Mouse (Mus musculus) heart, adult 8-10 months (tissue): ENCODE results near the gene Zmynd19. TPM values are rescaled to one million over a fixed set of nuclear protein-coding genes. Genes with fewer than 3 reads are reported as not detected.
"Not testable (repeated sequence)": the region's sequence is repeated elsewhere in the genome, so short reads cannot be mapped to it uniquely, and the experiment has no call there.

Source experiments
- DNase-seq: peaks from one replicate; pipeline ENCODE4 v3.0.0; 2022; ENCODE audit warnings: low spot score
- total RNA-seq, 4 experiments: library from RNA; stranded (reverse); gene quantifications; 2 replicates each; pipeline ENCODE4 v1.2.4; 2022

The Zmynd19 gene
- total RNA-seq, 4 experiments from 2014 or later: 14.9 to 17.6 (median 17.1) TPM

- no peak for DNase-seq
Measured at GRCm38 (mm10) chr2:24942092-24942491, 7.5 kb upstream of the Zmynd19 start.

- not testable (repeated sequence) for DNase-seq
Measured at GRCm38 (mm10) chr2:24944304-24944703, 5.3 kb upstream of the Zmynd19 start.

DNA sequence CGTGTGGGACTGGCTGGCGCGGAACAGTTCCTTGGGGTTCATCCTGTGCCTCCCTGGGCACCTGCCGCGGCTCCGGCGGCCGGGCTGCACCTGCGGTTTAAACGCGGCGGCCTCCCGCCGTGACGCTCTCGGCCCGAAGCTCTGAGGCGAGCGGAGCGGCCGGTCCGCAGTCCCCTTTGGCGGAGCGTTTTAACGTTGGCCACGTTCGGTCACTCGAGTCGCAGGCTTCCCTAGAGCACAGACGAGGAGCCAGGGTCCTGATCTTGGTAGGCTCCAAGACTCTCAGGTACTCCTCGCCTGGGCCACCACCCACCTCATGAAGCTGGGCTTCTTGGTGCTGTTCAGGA, 570 bp downstream of the Zmynd19 start:
- no peak for DNase-seq

GRCm38 (mm10) chr2:24952537-24953055, 3.0 kb downstream of the Zmynd19 start:
- DNase-seq: no peak

DNA sequence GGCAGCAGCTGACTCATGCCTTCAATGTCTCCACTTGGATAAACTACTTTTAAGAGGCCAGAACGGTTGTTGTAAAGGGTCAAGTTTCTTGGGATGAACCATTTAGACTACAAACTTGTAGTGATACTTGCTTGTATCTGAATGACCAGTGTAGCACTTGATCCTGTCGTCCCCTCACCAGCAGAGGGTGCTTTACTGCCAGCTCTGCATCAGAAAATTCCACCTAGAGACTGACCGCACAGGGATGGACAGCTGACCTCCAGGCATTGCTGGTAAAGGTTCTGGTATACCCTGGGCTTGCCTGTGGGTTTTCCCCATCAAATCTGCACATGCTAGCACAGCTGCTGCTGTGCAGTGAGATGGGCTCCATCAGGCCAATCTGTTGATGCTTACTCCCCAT, 11.3 kb downstream of the Zmynd19 start:
- no peak for DNase-seq

DNA sequence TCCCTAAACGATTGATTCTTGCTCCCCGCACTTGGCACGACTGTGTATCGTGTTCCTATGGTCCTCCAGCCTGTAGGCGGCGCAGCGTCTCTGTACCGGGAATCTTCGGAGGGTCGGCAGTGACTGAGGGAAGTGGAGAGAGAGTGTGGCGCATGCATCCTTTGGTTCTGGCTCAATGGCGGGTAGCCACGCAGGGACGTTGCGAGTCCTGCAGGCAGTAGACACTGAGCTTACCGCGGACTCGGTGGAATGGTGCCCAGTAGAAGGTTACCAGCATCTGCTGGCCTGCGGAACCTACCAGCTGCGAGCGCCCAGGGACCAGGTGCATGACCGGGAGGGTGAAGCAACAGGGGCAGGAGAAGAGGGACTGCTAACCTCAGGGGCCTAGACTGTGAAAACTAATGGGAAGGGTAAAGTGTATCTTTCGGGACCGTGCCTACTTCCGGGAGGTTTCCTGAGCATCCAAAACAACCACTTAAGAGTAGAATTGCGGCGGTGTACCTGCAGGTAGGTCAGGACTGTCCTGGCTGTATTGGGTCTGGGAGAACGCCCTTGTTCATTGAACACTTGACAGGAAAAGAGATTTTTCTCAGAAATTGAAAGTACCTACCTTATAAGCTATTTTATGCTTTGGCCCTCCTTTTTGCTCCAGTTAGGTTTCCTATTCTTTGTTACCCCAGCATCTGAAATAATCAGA, 12.9 kb downstream of the Zmynd19 start, which contains the start of gene Dph7:
Dph7 (plus strand) TSS at position 97 of the 697 bp plus-strand sequence.
- DNase-seq: peak; percentile 83

GRCm38 (mm10) chr2:24970386-24970785, 20.8 kb downstream of the Zmynd19 start:
- DNase-seq: no peak

GRCm38 (mm10) chr2:24974452-24974851, 24.9 kb downstream of the Zmynd19 start:
- DNase-seq: not testable (repeated sequence)

DNA sequence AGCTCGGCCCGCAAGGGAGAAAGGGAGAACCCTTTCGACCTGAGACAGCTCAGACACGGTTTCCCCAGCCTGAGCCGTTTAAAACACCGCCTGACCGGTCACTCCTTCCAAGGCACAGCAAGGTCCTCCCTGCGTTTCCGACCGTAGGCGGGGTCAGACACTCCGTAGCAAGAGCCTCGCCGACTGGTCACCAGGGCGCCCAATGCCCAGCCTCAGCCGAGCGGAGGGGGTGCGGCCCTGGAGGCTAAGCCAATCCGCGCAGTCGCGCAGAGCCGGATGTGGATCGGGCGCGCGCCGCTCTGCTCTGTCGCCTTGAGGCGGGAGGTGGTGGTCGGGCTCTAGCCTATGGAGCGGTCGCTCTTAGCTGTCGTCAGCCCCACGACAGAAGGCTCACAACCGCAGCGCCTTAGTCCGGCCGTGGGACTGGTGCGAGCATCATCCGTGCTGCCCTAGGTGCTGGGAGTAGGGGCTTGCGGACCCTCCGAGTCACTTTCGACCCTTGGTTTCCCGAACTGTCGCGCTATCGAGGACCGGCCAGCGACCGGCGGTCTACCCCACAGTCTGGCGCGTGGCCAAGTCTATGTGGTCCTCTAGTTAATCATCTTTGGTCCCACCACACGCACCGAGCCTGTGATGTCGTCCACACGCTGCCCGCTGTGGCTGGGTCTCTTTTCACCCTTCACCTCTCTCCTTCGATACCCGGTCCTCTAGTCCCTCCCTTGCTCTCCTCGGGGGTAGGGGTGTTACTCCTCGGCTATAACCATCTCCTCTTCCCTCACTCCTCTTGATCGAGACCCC, 25.5 kb downstream of the Zmynd19 start, which contains the start of gene Mrpl41:
Mrpl41 (minus strand) TSS at position 193 of the 798 bp plus-strand sequence.
- DNase-seq: peak; percentile 96

DNA sequence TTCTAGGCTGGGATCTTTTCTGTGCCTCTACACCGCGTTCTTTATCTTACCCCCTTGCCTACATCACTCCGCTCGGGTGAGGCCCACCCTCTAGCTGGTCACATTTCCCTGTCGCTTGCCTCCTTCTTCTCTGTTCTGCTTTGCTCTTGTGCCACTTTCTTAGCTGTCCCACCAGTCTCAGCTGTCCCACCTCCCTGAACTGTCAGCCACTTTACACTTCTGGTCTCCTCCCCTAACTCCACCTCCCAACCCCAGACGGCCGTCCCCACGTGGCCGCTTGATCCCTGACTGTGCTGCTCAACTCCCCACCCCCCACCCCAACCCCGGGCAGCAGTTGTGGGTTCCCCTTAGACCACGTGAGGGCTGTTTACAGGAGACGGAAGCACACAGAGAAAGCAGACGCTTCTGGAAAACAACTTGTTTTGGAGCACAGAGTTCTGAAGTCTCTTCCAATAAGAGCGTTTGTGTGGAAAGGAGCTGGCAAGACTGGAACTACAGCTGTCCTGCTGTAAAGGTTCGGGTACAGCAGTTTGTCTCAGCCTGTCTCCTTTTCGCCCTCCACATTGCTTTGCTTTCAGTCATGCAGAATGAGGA, 26.2 kb downstream of the Zmynd19 start, which contains the start of gene Pnpla7:
Pnpla7 (plus strand) TSS at position 330 of the 594 bp plus-strand sequence.
- DNase-seq: peak; percentile 82

DNA sequence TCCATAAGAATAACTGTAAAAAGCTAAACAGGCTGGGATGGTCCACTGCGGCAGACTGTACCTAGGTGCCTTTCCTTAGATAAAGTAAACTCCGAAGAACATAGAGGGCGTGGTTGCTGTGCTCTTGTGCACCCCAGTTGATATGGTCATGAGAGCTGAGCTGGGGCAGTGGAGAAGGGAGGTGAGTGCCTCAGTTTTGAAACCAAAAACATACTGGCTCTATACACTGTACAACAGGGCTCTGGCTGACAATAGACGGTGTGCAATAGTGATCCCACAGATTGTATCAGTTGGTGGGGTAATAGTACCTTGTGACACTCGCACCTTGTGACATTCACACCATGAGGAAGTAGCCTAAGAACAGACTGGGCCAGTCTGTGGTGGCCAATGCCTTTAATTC, 27.4 kb downstream of the Zmynd19 start:
- DNase-seq: no peak

DNA sequence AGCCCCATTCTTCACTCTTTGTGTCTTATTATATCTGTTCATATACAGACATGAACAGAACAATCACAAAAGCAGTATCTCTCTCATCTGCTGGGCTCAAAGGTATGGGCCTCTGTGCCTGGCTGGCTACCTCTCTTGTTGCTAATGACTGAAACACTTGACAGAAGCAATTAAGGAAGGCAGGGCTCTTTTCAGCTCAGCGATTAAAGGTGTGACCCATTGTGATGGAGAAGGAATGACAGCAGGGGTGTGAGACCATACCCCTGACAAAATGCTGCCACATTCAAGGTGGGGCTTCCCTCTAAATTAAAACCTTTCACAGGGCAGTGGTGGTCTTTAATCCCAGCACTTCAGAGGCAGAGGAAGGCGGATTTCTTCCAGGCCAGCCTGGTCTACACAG, 38.2 kb downstream of the Zmynd19 start:
- no peak for DNase-seq

DNA sequence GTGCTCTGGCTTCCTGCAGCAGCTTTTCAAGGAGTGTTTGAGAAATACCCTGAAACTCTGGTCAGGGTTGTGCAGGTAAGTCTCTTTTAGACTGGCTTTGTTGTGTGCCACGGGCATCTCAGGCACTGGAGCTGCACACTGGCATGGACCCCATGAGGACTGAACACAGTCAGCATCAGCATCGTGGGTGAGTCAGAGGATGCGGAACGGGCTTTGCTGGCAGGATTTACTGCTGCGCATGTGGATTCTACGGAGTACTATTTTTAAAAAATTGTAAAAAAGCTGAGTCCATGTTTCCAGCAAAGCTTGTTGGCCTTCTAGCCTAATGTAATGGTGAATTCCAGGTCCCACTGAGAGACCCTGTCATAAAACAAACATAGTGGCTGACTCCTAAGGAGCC, 45.7 kb downstream of the Zmynd19 start:
- DNase-seq: no peak

DNA sequence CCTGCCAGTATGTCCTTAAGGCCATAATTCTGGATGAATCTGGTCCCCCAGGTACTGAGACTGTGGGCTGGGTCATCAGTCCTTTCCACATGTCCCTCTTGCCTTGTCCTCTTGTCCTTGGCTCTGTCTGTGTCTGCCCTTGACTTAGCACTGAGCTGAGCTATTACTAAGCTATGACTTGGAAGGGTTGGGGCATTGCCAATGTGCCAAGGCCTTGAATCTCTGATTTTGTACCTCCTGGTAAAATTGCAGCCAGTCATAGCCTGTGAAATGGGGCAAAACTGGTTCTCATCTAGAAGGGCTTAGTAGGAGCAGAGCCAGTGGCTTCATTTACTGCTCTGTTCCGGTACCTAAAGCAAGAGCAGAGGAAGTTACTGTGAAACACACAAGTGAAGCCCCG, 46.9 kb downstream of the Zmynd19 start:
- no peak for DNase-seq

- peak; percentile 8 for DNase-seq
Measured at GRCm38 (mm10) chr2:25000544-25001235, 51.1 kb downstream of the Zmynd19 start.

GRCm38 (mm10) chr2:25003946-25004786, 54.6 kb downstream of the Zmynd19 start:
- DNase-seq: no peak

DNA sequence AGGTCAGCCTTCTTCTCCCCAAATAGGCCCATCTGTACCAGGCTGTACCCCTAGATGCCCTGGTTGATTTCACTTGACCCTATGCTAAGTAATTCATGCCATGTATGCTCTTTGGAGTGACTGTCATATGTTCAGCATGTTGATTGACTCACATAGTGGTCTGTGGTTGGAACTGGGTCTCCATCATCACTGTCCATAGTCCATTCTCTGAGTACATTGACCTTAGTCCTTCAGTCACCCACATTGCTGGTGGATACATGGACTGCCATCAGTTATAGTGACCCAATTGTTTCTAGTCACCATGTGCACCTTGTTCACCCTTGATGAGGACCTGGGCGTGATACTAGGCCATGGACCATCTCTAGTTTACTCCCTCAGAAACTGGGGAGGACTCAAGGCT, 57.2 kb downstream of the Zmynd19 start:
- DNase-seq: no peak

GRCm38 (mm10) chr2:25008250-25008649, 58.7 kb downstream of the Zmynd19 start:
- DNase-seq: no peak
